Mouse (Mus musculus) C2C12 (cell line): ENCODE measurements around the gene Agbl3.

ENCODE experiments used
- CEBPB ChIP-seq: IDR thresholded peaks from one replicate; pipeline ENCODE4 v1.6.1; 2011; ENCODE audit warnings: low read depth, mild to moderate bottlenecking, control low read depth, moderate library complexity
- CTCF ChIP-seq: IDR thresholded peaks from one replicate; pipeline ENCODE4 v1.5.1; 2011; ENCODE audit not compliant: control insufficient read depth, insufficient read depth, insufficient read length
- FOSL1 ChIP-seq: IDR thresholded peaks from one replicate; pipeline ENCODE4 v1.8.0; 2011; ENCODE audit warnings: mild to moderate bottlenecking, low read length; ENCODE audit not compliant: poor library complexity, insufficient read depth, severe bottlenecking
- MAX ChIP-seq: IDR thresholded peaks from one replicate; pipeline ENCODE4 v1.6.1; 2011; ENCODE audit warnings: mild to moderate bottlenecking, control low read depth
- USF1 ChIP-seq: IDR thresholded peaks from one replicate; pipeline ENCODE4 v1.6.1; 2011; ENCODE audit warnings: low read depth, mild to moderate bottlenecking, control low read depth, moderate library complexity

- TF ChIP-seq CTCF (no peak), CEBPB (no peak), USF1 (no peak), FOSL1 (no peak), MAX (no peak)
Observed at GRCm38 (mm10) chr6:34889185-34889584, 109.0 kb downstream of the Agbl3 start.
